Mouse (Mus musculus): ENCODE results near the gene Cyp17a1. TPM values are rescaled to one million over a fixed set of nuclear protein-coding genes. Genes with fewer than 3 reads are reported as not detected.

The Cyp17a1 gene
- polyA plus RNA-seq, 1 experiment = not detected

GRCm38 (mm10) chr19:46661511-46661910 lies 11.5 kb downstream of the Cyp17a1 start:
- H3K4me3 ChIP-seq (ENCODE audit: insufficient read depth, low read depth, low read length) = no peak overlapping the region
- no peak for TF ChIP-seq CTCF (IDR thresholded peaks at IDR 0.05; ENCODE audit: insufficient read depth, low read depth, low read length)
- H3K4me1 ChIP-seq (ENCODE audit: control insufficient read depth, insufficient read depth, low read length) = peaks cover 10% of the 10 kb centered on the region
- WGBS = 64% methylated on average over 4 of the region's 4 CpGs
- no peak overlapping the region for H3K27ac ChIP-seq (ENCODE audit: insufficient read depth, low read depth, low read length)

GRCm38 (mm10) chr19:46658851-46659250 lies 14.1 kb downstream of the Cyp17a1 start:
- Histone ChIP-seq H3K4me1 (ENCODE audit: control insufficient read depth, insufficient read depth, low read length) (peaks cover 6% of the 10 kb centered on the region; the same call in 1 of the 2 replicates), H3K27ac (ENCODE audit: insufficient read depth, low read depth, low read length) (no peak overlapping the region), H3K4me3 (ENCODE audit: insufficient read depth, low read depth, low read length) (no peak overlapping the region)
- WGBS = 83% methylated on average over 9 of the region's 9 CpGs
- TF ChIP-seq POLR2A (IDR thresholded peaks at IDR 0.05; ENCODE audit: insufficient read depth, low read depth, low read length) (no peak), CTCF (IDR thresholded peaks at IDR 0.05; ENCODE audit: insufficient read depth, low read depth, low read length) (no peak)

GRCm38 (mm10) chr19:46658348-46658747 lies 14.6 kb downstream of the Cyp17a1 start:
- Histone ChIP-seq H3K27ac (ENCODE audit: insufficient read depth, low read depth, low read length) (no peak overlapping the region), H3K4me3 (ENCODE audit: insufficient read depth, low read depth, low read length) (no peak overlapping the region), H3K4me1 (ENCODE audit: control insufficient read depth, insufficient read depth, low read length) (peaks cover 6% of the 10 kb centered on the region; the same call in 1 of the 2 replicates)
- TF ChIP-seq CTCF (IDR thresholded peaks at IDR 0.05; ENCODE audit: insufficient read depth, low read depth, low read length) = no peak
- 98% methylated on average over 7 of the region's 7 CpGs for whole genome bisulfite sequencing

- H3K4me1 ChIP-seq (ENCODE audit: control insufficient read depth, insufficient read depth, low read length) = peaks cover 6% of the 10 kb centered on the region; the same call in 1 of the 2 replicates
- H3K4me3 ChIP-seq (ENCODE audit: insufficient read depth, low read depth, low read length) = no peak overlapping the region
- TF ChIP-seq CTCF (IDR thresholded peaks at IDR 0.05; ENCODE audit: insufficient read depth, low read depth, low read length) (0 out of 2 replicates have a peak, but pooled peaks have one; percentile 15), POLR2A (IDR thresholded peaks at IDR 0.05; ENCODE audit: insufficient read depth, low read depth, low read length) (no peak)
- no peak overlapping the region for H3K27ac ChIP-seq (ENCODE audit: insufficient read depth, low read depth, low read length)
- 92% methylated on average over 3 of the region's 3 CpGs for WGBS
These were observed 15.5 kb downstream of the Cyp17a1 start for GRCm38 (mm10) chr19:46657339-46658020.

- WGBS = 91% methylated on average over 21 of the region's 21 CpGs
- H3K27ac ChIP-seq (ENCODE audit: insufficient read depth, low read depth, low read length) = no peak overlapping the region
- no peak overlapping the region for H3K4me3 ChIP-seq (ENCODE audit: insufficient read depth, low read depth, low read length)
- TF ChIP-seq POLR2A (IDR thresholded peaks at IDR 0.05; ENCODE audit: insufficient read depth, low read depth, low read length) = no peak
- no peak for TF ChIP-seq CTCF (IDR thresholded peaks at IDR 0.05; ENCODE audit: insufficient read depth, low read depth, low read length)
- H3K4me1 ChIP-seq (ENCODE audit: control insufficient read depth, insufficient read depth, low read length) = peaks cover 3% of the 10 kb centered on the region; the same call in 1 of the 2 replicates
These were observed 16.7 kb downstream of the Cyp17a1 start for GRCm38 (mm10) chr19:46656151-46656840.

GRCm38 (mm10) chr19:46655626-46656025 lies 17.3 kb downstream of the Cyp17a1 start:
- TF ChIP-seq POLR2A (IDR thresholded peaks at IDR 0.05; ENCODE audit: insufficient read depth, low read depth, low read length) (no peak), CTCF (IDR thresholded peaks at IDR 0.05; ENCODE audit: insufficient read depth, low read depth, low read length) (no peak)
- WGBS = 87% methylated on average over 10 of the region's 10 CpGs
- Histone ChIP-seq H3K27ac (ENCODE audit: insufficient read depth, low read depth, low read length) (no peak overlapping the region), H3K4me1 (ENCODE audit: control insufficient read depth, insufficient read depth, low read length) (no peaks in the 10 kb centered on the region; the same call in 1 of the 2 replicates), H3K4me3 (ENCODE audit: insufficient read depth, low read depth, low read length) (no peak overlapping the region)

- no peak overlapping the region for H3K27ac ChIP-seq (ENCODE audit: insufficient read depth, low read depth, low read length)
- H3K4me1 ChIP-seq (ENCODE audit: control insufficient read depth, insufficient read depth, low read length) = no peaks in the 10 kb centered on the region; the same call in 1 of the 2 replicates
- H3K4me3 ChIP-seq (ENCODE audit: insufficient read depth, low read depth, low read length) = no peak overlapping the region
- WGBS = 90% methylated on average over 14 of the region's 14 CpGs
- no peak for TF ChIP-seq CTCF (IDR thresholded peaks at IDR 0.05; ENCODE audit: insufficient read depth, low read depth, low read length)
- no peak for TF ChIP-seq POLR2A (IDR thresholded peaks at IDR 0.05; ENCODE audit: insufficient read depth, low read depth, low read length)
These were observed 19.2 kb downstream of the Cyp17a1 start for GRCm38 (mm10) chr19:46653616-46654235.

GRCm38 (mm10) chr19:46653188-46653587 lies 19.8 kb downstream of the Cyp17a1 start:
- no peak overlapping the region for H3K4me3 ChIP-seq (ENCODE audit: insufficient read depth, low read depth, low read length)
- no peak overlapping the region for H3K27ac ChIP-seq (ENCODE audit: insufficient read depth, low read depth, low read length)
- H3K4me1 ChIP-seq (ENCODE audit: control insufficient read depth, insufficient read depth, low read length) = no peaks in the 10 kb centered on the region; the same call in 1 of the 2 replicates
- no peak for TF ChIP-seq CTCF (IDR thresholded peaks at IDR 0.05; ENCODE audit: insufficient read depth, low read depth, low read length)
- TF ChIP-seq POLR2A (IDR thresholded peaks at IDR 0.05; ENCODE audit: insufficient read depth, low read depth, low read length) = no peak
- WGBS = 76% methylated on average over 5 of the region's 5 CpGs

- 92% methylated on average over 14 of the region's 14 CpGs for WGBS
- no peak overlapping the region for H3K27ac ChIP-seq (ENCODE audit: insufficient read depth, low read depth, low read length)
- no peak for TF ChIP-seq POLR2A (IDR thresholded peaks at IDR 0.05; ENCODE audit: insufficient read depth, low read depth, low read length)
- no peak for TF ChIP-seq CTCF (IDR thresholded peaks at IDR 0.05; ENCODE audit: insufficient read depth, low read depth, low read length)
- H3K4me1 ChIP-seq (ENCODE audit: control insufficient read depth, insufficient read depth, low read length) = peaks cover 27% of the 10 kb centered on the region
- no peak overlapping the region for H3K4me3 ChIP-seq (ENCODE audit: insufficient read depth, low read depth, low read length)
These were observed 24.4 kb downstream of the Cyp17a1 start for GRCm38 (mm10) chr19:46648565-46648964.

Measured in olfactory bulb, adult 2 months (tissue).